Mouse (Mus musculus): Measurements from ENCODE around the gene Efl1.
"Not testable (repeated sequence)": the region's sequence is repeated elsewhere in the genome, so short reads cannot be mapped to it uniquely, and the experiment has no call there.

Gene Efl1

GRCm38 (mm10) chr7:82719740-82720139, 71.3 kb downstream of the Efl1 start:
- DNase-seq (ENCODE audit: extremely low read depth, low read depth), result no peak

DNA sequence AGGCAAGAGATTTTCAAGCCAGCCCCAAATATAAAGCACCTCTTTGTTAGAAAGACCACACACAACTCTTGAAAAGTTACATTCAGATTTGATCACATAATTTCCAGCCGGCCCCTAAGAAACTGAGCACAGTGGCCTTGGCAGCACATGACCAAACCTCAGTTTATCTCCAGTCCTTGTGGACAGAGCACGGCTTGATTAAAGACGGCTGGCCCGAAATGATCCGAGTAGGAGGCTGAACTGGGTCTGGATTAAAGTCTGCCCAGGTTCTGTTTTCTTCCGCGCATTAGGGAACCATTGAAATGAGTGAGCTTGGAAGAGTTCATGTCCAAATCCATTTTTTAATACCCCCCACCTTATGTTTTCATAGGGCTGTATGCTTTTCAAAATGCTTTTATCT, 72.1 kb downstream of the Efl1 start:
- no peak for DNase-seq (ENCODE audit: extremely low read depth, low read depth)

- DNase-seq (ENCODE audit: extremely low read depth, low read depth), result no peak
Observed at GRCm38 (mm10) chr7:82720906-82721305, 72.5 kb downstream of the Efl1 start.

GRCm38 (mm10) chr7:82722486-82723123, 74.2 kb downstream of the Efl1 start:
- no peak for DNase-seq (ENCODE audit: extremely low read depth, low read depth)

GRCm38 (mm10) chr7:82723151-82723871, 74.9 kb downstream of the Efl1 start:
- DNase-seq (ENCODE audit: extremely low read depth, low read depth), result no peak

DNA sequence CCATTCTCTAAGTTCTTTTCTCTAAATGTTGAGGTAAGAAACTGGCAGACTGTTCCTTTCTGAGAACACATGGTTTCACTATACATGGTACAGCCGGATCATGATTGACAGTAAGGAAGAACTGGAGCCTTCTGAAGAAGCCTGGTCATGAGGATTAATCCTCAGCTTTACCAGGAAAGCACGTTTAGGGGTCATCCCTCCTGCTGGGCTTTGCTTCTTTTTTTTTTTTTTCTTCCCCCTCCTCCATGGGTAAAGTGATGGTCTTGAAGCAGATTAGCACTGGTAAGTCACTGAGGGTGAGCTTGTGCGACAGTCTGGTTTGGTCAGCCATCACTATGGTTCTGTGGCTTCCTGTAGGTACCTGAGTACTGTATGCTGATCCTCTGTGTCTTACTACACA, 76.1 kb downstream of the Efl1 start:
- DNase-seq (ENCODE audit: extremely low read depth, low read depth), result no peak

DNA sequence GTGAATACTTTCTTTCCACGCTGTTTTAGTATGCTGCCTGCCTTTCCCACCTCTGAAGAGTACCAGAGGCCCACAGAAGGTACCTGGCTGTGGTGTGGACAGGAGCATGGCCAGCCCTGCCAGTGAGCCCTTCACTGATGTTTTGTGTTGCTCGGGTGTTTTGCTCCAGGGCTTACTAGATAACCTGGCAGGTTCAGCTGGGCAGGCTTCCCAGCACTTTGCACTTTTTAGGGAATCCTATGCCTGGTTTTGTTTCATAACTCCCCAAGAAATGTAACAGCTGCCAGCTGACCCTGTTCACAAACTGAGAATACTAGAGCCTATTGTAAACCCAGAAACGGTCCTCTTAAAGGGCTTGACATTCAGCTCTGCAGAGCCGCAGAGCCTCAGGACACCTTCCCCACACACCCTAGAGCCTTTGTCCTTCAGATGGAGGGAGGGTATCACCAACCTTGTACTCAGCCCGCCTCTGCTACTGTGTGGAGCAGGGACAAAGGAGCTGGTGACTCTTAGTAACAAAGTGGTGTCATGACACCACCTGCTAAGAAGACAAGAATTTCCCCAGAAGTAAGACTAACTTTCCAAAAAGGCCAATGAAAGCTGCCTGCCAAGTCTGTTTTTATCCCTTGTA, 76.7 kb downstream of the Efl1 start:
- no peak for DNase-seq (ENCODE audit: extremely low read depth, low read depth)

- no peak for DNase-seq (ENCODE audit: extremely low read depth, low read depth)
Observed at GRCm38 (mm10) chr7:82725741-82726450, 77.5 kb downstream of the Efl1 start.

DNA sequence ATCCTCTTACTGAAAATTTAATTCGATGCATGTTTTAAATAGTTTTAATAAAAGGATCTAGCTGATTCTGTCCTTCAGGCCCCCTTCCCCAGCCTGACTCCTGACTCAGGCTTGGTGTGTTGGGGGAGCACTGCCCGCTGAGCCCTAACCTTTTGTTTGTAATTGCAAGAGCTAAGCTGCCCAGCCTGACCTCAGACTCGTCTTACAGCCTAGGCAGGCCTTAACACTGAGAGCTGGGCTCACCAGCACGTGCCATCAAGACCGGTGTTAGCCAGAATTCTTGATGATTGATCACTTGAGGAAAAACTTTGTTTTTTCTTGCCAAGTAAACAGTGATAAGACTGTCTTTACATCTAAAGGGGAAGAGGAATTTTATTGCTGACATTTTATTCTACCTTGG, 78.7 kb downstream of the Efl1 start:
- no peak for DNase-seq (ENCODE audit: extremely low read depth, low read depth)

- not testable (repeated sequence) for DNase-seq (ENCODE audit: extremely low read depth, low read depth)
Observed at GRCm38 (mm10) chr7:82729009-82729408, 80.6 kb downstream of the Efl1 start.

DNA sequence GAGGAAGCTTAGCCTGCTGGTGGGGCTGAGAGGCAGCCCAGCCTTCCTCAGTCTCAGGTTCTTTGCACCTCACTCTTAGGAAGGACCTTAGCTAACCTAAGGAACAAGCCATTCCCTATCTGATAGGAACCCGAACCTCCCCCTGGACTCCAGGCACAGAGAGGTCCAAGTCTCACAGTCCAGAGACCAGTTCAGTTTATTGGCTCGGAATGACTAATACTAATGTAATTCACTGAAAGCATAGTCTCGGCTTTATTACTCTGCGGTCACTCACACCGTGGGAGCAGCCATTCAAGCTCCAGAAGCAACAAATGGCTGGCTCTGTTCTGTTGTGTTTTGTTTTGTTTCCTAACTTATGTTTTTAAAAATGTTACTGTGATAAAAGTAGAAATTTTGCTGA, 84.7 kb downstream of the Efl1 start:
- no peak for DNase-seq (ENCODE audit: extremely low read depth, low read depth)

- DNase-seq (ENCODE audit: extremely low read depth, low read depth), result peak; percentile 10
Observed at GRCm38 (mm10) chr7:82733995-82734394, 85.6 kb downstream of the Efl1 start.

- DNase-seq (ENCODE audit: extremely low read depth, low read depth), result no peak
Observed at GRCm38 (mm10) chr7:82734748-82735600, 86.6 kb downstream of the Efl1 start.

- DNase-seq (ENCODE audit: extremely low read depth, low read depth), result no peak
Observed at GRCm38 (mm10) chr7:82743116-82743765, 94.8 kb downstream of the Efl1 start.

DNA sequence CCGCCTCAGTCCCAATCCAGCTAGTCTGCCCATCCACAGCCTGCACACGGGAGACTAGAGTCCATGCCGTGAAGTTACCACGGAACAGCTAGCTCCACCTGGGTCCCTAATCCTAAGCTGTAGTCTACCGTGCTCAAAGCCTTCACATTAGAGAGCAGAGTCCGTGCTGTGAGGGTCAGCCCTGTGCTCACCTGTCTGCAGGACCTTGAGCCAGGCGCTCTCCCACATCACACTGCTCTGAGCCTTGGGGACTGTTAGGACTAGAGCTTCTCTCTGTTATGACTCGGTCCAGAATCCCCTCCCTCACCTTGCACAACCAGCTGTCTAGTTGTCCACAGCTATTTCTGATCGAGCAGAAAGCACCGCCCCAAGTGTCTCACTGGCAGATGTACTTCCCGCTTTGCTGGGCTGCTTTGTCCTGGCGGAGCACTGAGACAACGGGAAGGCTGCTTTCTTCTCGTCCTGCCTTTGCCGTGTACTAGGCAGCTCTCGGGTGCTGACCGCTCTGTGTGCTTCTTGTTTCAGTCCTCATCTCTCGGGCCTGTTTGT, 95.8 kb downstream of the Efl1 start:
- DNase-seq (ENCODE audit: extremely low read depth, low read depth), result no peak

DNA sequence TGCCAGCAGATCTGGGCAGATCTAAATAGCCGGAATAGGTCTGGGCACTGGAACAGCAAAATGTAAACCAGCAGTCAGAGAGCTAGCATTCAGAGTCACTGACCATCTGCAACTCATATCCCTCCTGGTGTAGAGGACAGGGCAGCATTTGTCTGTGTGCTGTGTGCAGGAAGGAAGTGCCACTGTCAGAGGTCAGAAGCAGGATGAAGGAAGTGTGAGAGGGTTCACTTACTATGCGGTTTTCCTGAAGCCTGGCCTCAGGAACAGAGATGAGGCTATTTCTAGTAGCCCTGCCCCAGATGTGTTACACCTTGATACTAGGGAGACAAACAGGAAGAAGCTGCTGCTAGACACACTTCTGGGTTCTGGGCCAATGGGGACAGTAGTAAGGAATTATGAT, 100.4 kb downstream of the Efl1 start:
- no peak for DNase-seq (ENCODE audit: extremely low read depth, low read depth)

- no peak for DNase-seq (ENCODE audit: extremely low read depth, low read depth)
Observed at GRCm38 (mm10) chr7:82749239-82749638, 100.8 kb downstream of the Efl1 start.

DNA sequence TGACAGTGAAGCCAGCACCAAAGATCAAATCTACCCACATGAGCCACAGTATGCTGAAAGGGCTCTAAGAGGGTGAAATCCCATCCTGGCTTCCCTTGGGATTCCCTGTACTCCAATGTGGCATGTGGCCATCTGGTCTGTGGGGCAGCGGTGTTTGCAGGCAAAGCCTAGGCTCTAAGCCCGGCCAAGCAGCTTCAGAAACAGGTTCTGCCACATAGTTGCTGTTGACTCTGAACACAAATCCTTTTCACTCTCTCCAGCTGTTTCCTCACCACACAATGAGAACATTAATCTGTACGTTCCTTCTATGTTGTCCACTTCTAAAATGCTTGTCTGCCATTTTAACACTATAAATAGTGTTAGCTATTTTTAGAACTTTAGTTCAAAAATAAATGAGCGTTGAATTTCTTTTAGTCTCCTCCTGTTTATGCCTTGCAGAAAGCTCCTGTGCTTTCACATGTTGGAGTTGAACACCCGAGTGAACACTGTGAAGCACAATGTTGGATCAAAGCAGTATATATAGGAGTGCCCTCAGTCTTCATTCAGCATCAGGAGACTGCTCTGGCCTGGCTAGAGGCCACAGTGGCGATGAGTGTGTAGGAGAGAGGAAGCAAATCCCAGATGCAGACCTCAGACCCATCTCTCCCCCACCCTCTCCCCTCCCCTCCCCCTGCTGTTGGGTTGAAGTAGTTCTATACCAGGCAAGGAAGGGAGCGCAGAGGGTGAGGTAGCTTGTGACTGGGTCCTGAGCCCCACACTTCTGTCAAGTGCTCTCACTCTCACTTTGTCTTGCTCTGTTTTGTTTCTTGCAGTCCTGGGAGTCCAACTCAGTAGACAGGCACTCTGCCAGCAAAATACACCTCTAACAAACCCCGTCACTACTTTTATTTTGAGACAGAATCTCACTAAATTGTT, 104.0 kb downstream of the Efl1 start:
- no peak for DNase-seq (ENCODE audit: extremely low read depth, low read depth)

- no peak for DNase-seq (ENCODE audit: extremely low read depth, low read depth)
Observed at GRCm38 (mm10) chr7:82755602-82756155, 107.3 kb downstream of the Efl1 start.

All from MEL-GATA-1-ER (cell line).